Mouse (Mus musculus): ENCODE measurements around the gene Usp21.

The Usp21 gene

GRCm38 (mm10) chr1:171293351-171293750, 5.6 kb upstream of the Usp21 start:
- Histone ChIP-seq H3K4me3 (replicated peaks; ENCODE audit: low read length) (peak overlapping the region; percentile 94), H3K36me3 (ENCODE audit: insufficient read depth, low read length) (peaks cover 17% of the 10 kb centered on the region), H3K4me1 (replicated peaks; ENCODE audit: low read depth, low read length) (peaks cover 53% of the 10 kb centered on the region), H3K9me3 (ENCODE audit: low read length) (no peaks in the 10 kb centered on the region), H3K27me3 (ENCODE audit: insufficient read depth, low read length) (no peaks in the 10 kb centered on the region)
- no peak for TF ChIP-seq POU5F1 (IDR thresholded peaks at IDR 0.05; ENCODE audit: borderline replicate concordance, low read length)
- no peak for TF ChIP-seq CTCF (conservative IDR thresholded peaks at IDR 0.05; ENCODE audit: low read length)
- no peak for TF ChIP-seq NANOG (IDR thresholded peaks at IDR 0.05; ENCODE audit: borderline replicate concordance, low read length)

GRCm38 (mm10) chr1:171288328-171288727, 537 bp upstream of the Usp21 start:
- peaks cover 81% of the 10 kb centered on the region for H3K4me1 ChIP-seq (replicated peaks; ENCODE audit: low read depth, low read length)
- H3K36me3 ChIP-seq (ENCODE audit: insufficient read depth, low read length), result peaks cover 56% of the 10 kb centered on the region
- no peaks in the 10 kb centered on the region for H3K27me3 ChIP-seq (ENCODE audit: insufficient read depth, low read length)
- H3K4me3 ChIP-seq (replicated peaks; ENCODE audit: low read length), result peak overlapping the region; percentile 98
- H3K9me3 ChIP-seq (ENCODE audit: low read length), result no peaks in the 10 kb centered on the region
- no peak for TF ChIP-seq CTCF (conservative IDR thresholded peaks at IDR 0.05; ENCODE audit: low read length)
- no peak for TF ChIP-seq NANOG (IDR thresholded peaks at IDR 0.05; ENCODE audit: borderline replicate concordance, low read length)
- TF ChIP-seq POU5F1 (IDR thresholded peaks at IDR 0.05; ENCODE audit: borderline replicate concordance, low read length), result no peak

- H3K27me3 ChIP-seq (ENCODE audit: insufficient read depth, low read length), result no peaks in the 10 kb centered on the region
- TF ChIP-seq POU5F1 (IDR thresholded peaks at IDR 0.05; ENCODE audit: borderline replicate concordance, low read length) (no peak), CTCF (conservative IDR thresholded peaks at IDR 0.05; ENCODE audit: low read length) (no peak), NANOG (IDR thresholded peaks at IDR 0.05; ENCODE audit: borderline replicate concordance, low read length) (no peak)
- peak overlapping the region; percentile 98 for H3K4me3 ChIP-seq (replicated peaks; ENCODE audit: low read length)
- no peaks in the 10 kb centered on the region for H3K9me3 ChIP-seq (ENCODE audit: low read length)
- peaks cover 71% of the 10 kb centered on the region for H3K36me3 ChIP-seq (ENCODE audit: insufficient read depth, low read length)
- peaks cover 75% of the 10 kb centered on the region for H3K4me1 ChIP-seq (replicated peaks; ENCODE audit: low read depth, low read length)
Measured at GRCm38 (mm10) chr1:171286517-171286916, 1.3 kb downstream of the Usp21 start.

- Histone ChIP-seq H3K36me3 (ENCODE audit: insufficient read depth, low read length) (peaks cover 71% of the 10 kb centered on the region), H3K4me3 (replicated peaks; ENCODE audit: low read length) (peak overlapping the region; percentile 98), H3K4me1 (replicated peaks; ENCODE audit: low read depth, low read length) (peaks cover 77% of the 10 kb centered on the region), H3K27me3 (ENCODE audit: insufficient read depth, low read length) (no peaks in the 10 kb centered on the region), H3K9me3 (ENCODE audit: low read length) (no peaks in the 10 kb centered on the region)
- no peak for TF ChIP-seq CTCF (conservative IDR thresholded peaks at IDR 0.05; ENCODE audit: low read length)
- TF ChIP-seq POU5F1 (IDR thresholded peaks at IDR 0.05; ENCODE audit: borderline replicate concordance, low read length), result no peak
Measured at GRCm38 (mm10) chr1:171285096-171285892, 2.5 kb downstream of the Usp21 start.

GRCm38 (mm10) chr1:171284491-171284890, 3.3 kb downstream of the Usp21 start:
- no peak for TF ChIP-seq NANOG (IDR thresholded peaks at IDR 0.05; ENCODE audit: borderline replicate concordance, low read length)
- no peak for TF ChIP-seq CTCF (conservative IDR thresholded peaks at IDR 0.05; ENCODE audit: low read length)
- TF ChIP-seq POU5F1 (IDR thresholded peaks at IDR 0.05; ENCODE audit: borderline replicate concordance, low read length), result no peak
- peak overlapping the region; percentile 98 for H3K4me3 ChIP-seq (replicated peaks; ENCODE audit: low read length)
- H3K9me3 ChIP-seq (ENCODE audit: low read length), result no peaks in the 10 kb centered on the region
- peaks cover 79% of the 10 kb centered on the region for H3K4me1 ChIP-seq (replicated peaks; ENCODE audit: low read depth, low read length)
- no peaks in the 10 kb centered on the region for H3K27me3 ChIP-seq (ENCODE audit: insufficient read depth, low read length)
- H3K36me3 ChIP-seq (ENCODE audit: insufficient read depth, low read length), result peaks cover 64% of the 10 kb centered on the region

GRCm38 (mm10) chr1:171283188-171284160, 4.3 kb downstream of the Usp21 start:
- TF ChIP-seq NANOG (IDR thresholded peaks at IDR 0.05; ENCODE audit: borderline replicate concordance, low read length) (no peak), CTCF (conservative IDR thresholded peaks at IDR 0.05; ENCODE audit: low read length) (no peak), POU5F1 (IDR thresholded peaks at IDR 0.05; ENCODE audit: borderline replicate concordance, low read length) (no peak)
- Histone ChIP-seq H3K4me3 (replicated peaks; ENCODE audit: low read length) (no peak overlapping the region), H3K9me3 (ENCODE audit: low read length) (no peaks in the 10 kb centered on the region), H3K4me1 (replicated peaks; ENCODE audit: low read depth, low read length) (peaks cover 75% of the 10 kb centered on the region), H3K36me3 (ENCODE audit: insufficient read depth, low read length) (peaks cover 63% of the 10 kb centered on the region), H3K27me3 (ENCODE audit: insufficient read depth, low read length) (no peaks in the 10 kb centered on the region)

- H3K36me3 ChIP-seq (ENCODE audit: insufficient read depth, low read length), result peaks cover 69% of the 10 kb centered on the region
- peaks cover 70% of the 10 kb centered on the region for H3K4me1 ChIP-seq (replicated peaks; ENCODE audit: low read depth, low read length)
- H3K4me3 ChIP-seq (replicated peaks; ENCODE audit: low read length), result peak overlapping the region; percentile 86; the same call in 1 of the 2 replicates
- TF ChIP-seq CTCF (conservative IDR thresholded peaks at IDR 0.05; ENCODE audit: low read length) (no peak), POU5F1 (IDR thresholded peaks at IDR 0.05; ENCODE audit: borderline replicate concordance, low read length) (no peak), NANOG (IDR thresholded peaks at IDR 0.05; ENCODE audit: borderline replicate concordance, low read length) (no peak)
- no peaks in the 10 kb centered on the region for H3K27me3 ChIP-seq (ENCODE audit: insufficient read depth, low read length)
- no peaks in the 10 kb centered on the region for H3K9me3 ChIP-seq (ENCODE audit: low read length)
Measured at GRCm38 (mm10) chr1:171282086-171282805, 5.5 kb downstream of the Usp21 start.

- Histone ChIP-seq H3K36me3 (ENCODE audit: insufficient read depth, low read length) (peaks cover 73% of the 10 kb centered on the region), H3K27me3 (ENCODE audit: insufficient read depth, low read length) (no peaks in the 10 kb centered on the region), H3K9me3 (ENCODE audit: low read length) (no peaks in the 10 kb centered on the region), H3K4me3 (replicated peaks; ENCODE audit: low read length) (peak overlapping the region; percentile 86), H3K4me1 (replicated peaks; ENCODE audit: low read depth, low read length) (peaks cover 67% of the 10 kb centered on the region)
- TF ChIP-seq CTCF (conservative IDR thresholded peaks at IDR 0.05; ENCODE audit: low read length) (peak; percentile 94), POU5F1 (IDR thresholded peaks at IDR 0.05; ENCODE audit: borderline replicate concordance, low read length) (no peak), NANOG (IDR thresholded peaks at IDR 0.05; ENCODE audit: borderline replicate concordance, low read length) (no peak)
Measured at GRCm38 (mm10) chr1:171281528-171281923, 6.3 kb downstream of the Usp21 start.

Data from E14TG2a.4 (cell line).